Comparison of ENCODE assay signal across 13 mouse cellular contexts in the genomic region with DNA sequence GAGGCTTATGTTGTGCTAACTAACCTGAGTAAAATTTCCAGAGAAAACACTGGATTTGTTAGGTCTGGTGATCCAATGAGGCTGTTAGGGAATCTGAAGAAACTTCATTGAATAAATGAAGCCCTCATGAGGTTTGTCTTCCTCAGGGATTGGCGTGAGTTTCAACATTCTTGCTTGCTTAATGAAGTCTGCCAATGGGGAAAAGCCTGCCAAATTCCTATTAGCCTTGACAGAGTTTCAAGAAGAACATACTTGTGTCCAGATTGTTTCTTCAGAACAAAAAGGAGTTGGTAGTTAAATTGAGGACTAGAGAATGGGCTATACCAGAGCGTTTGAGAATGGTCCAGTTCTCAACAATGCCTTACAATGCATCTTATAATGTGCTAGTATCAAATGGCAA.
DNase-seq lines count a peak whose midpoint lies in the region; TF ChIP-seq lines count a peak whose summit lies in the region.
"Had no signal": no experiment of that assay in that cellular context is flagged by ENCODE, and none has a peak within 500 bp of the region (broad histone marks: within the 10 kb centered on the region; RNA-seq: fewer than 3 reads in every experiment).

No protein-coding gene starts in this region.

- 89% methylated on average over 2 of the region's 2 CpGs for WGBS in thymus, adult 2 months

- no peaks in the 10 kb centered on the region for H3K36me3 ChIP-seq in thymus, adult 2 months (ENCODE audit: control insufficient read depth, insufficient read depth, low read length)
- H3K36me3 ChIP-seq: neural tube, embryonic 13.5 days had no signal

- H3K27ac ChIP-seq in thymus, adult 2 months (ENCODE audit: control insufficient read depth, insufficient read depth, low read length): no peak overlapping the region
- H3K27ac ChIP-seq: kidney, postnatal 0 days; neural tube, embryonic 13.5 days had no signal

- H3K4me1 ChIP-seq in thymus, adult 2 months (replicated peaks; ENCODE audit: control insufficient read depth, insufficient read depth, low read length): no peaks in the 10 kb centered on the region
- H3K4me1 ChIP-seq: neural tube, embryonic 13.5 days had no signal

- no peak overlapping the region for H3K4me3 ChIP-seq in thymus, adult 2 months (ENCODE audit: control insufficient read depth, insufficient read depth, low read length)
- H3K4me3 ChIP-seq: erythroblast, embryonic 14.5 days; neural tube, embryonic 13.5 days had no signal

- no peaks in the 10 kb centered on the region for H3K27me3 ChIP-seq in thymus, adult 2 months (ENCODE audit: control insufficient read depth, insufficient read depth, low read length)
- H3K27me3 ChIP-seq: neural tube, embryonic 13.5 days had no signal

- DNase-seq in adrenal gland, postnatal 36 days: peak; percentile 5 to 6
- no peak for DNase-seq in adrenal gland, adult 18-20 months (ENCODE audit: low spot score in 2 of 2)
- DNase-seq in kidney, postnatal 10 days: peak; percentile 11
- no peak for DNase-seq in kidney, postnatal 36 days
- DNase-seq in NIH3T3 (ENCODE audit: low read depth): peak; percentile 3
- peak; percentile 3 for DNase-seq in layer of hippocampus, adult 9-10 months (ENCODE audit: low spot score)
- no peak for DNase-seq in thymus, adult 2 months
- DNase-seq in frontal cortex, postnatal 14 days (ENCODE audit: low spot score in 2 of 2): no peak
- DNase-seq: cerebellum, adult 8-10 months; liver had no signal

- no peak for TF ChIP-seq CTCF in thymus, adult 2 months (IDR thresholded peaks at IDR 0.05; ENCODE audit: borderline replicate concordance, control insufficient read depth, extremely low read depth, insufficient read depth, low read length, poor library complexity)

- TF ChIP-seq POLR2A in thymus, adult 2 months (IDR thresholded peaks at IDR 0.05; ENCODE audit: control insufficient read depth, extremely low read depth, insufficient read depth, low read length, poor library complexity): no peak

Comparison
In these comparisons a context has a peak if more than half of its experiments do, and no peak if none do; other contexts are left out.
1. DNase-seq: peak in adrenal gland, postnatal 36 days (2 of 2), kidney, postnatal 10 days (single experiment), NIH3T3 (single experiment) and layer of hippocampus, adult 9-10 months (single experiment); none in adrenal gland, adult 18-20 months (0 of 2), kidney, postnatal 36 days (0 of 2), thymus, adult 2 months (single experiment) and frontal cortex, postnatal 14 days (0 of 2).